Mouse (Mus musculus) left cerebral cortex, adult 9 months (tissue): ENCODE results near the gene Gss.

ENCODE experiments used
- DNase-seq, 2 experiments: peaks; one replicate each; pipeline ENCODE4 v3.0.0; 2022; ENCODE audit warnings: low spot score in 2 of 2

Gene Gss

GRCm38 (mm10) chr2:155515941-155516340, 76.7 kb downstream of the Gss start:
- peak in 1 of 2 experiments; percentile 80 for DNase-seq

DNA sequence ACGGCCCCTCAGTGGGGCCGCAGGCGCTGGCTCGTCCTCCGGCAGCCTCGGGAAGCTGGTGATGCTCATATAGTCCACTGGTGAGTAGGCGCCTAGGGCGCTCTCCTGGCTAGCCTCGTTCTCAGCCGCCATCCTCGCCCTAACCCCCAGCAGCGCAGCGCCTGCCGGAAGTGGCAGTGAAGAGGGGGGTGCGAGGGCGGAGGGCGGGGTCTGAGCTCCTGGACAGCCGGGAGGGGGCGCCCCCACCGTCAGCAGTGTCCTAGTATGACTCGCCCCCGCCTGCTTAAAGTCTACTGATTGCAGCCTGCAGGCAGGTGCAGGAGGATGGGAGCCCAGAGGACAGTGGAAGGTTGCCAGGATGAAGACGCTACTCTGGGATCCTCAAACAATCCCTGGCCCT, 77.9 kb downstream of the Gss start:
- peak; percentile 79 to 87 for DNase-seq

- peak in 1 of 2 experiments; percentile 54 for DNase-seq
Observed at GRCm38 (mm10) chr2:155513543-155513942, 79.1 kb downstream of the Gss start.
